Mouse (Mus musculus): Measurements from ENCODE around the gene Actn4.
A peak's percentile ranks its signal among the peaks of the same experiment; 100 is the strongest.
"Not testable (repeated sequence)": the region's sequence is repeated elsewhere in the genome, so short reads cannot be mapped to it uniquely, and the experiment has no call there.

DNA sequence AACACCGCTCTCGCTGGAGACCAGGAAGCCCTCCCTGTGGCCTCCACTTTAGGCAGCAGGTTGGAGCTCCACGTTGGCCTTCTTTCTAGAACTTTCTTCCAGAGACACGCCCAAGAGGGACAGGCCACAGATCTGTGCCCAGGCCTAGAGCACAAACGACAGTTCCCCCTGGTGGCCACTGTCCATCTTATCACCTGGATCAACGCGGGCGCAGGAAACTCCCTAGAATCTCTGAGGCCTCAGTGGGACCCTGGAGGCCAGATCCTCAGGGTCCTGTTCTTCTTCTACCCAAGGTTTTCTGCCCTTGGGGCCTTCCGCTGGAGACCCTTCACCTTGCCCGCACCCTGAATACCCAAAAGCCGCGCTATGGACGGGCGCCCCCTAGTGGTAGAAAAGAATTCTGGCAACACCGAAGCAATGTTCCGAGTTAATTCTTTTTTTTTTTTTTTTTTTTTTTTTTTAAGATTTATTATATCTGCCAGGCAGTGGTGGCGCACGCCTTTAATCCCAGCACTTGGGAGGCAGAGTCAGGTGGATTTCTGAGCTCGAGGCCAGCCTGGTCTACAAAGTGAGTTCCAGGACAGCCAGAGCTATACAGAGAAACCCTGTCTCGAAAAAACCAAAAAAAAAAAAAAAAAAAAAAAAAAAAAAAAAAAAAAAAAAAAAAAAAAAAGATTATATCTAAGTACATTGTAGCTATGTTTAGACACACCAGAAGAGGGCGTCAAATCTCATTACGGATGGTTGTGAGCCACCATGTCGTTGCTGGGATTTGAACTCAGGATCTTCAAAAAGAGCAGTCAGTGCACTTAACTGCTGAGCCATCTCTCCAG, 94.4 kb downstream of the Actn4 start:
- not testable (repeated sequence) for TF ChIP-seq POLR2A (IDR thresholded peaks at IDR 0.05; ENCODE audit: borderline replicate concordance, extremely low read depth, insufficient read depth, insufficient read length, poor library complexity, severe bottlenecking)
- peak; percentile 56; the same call in 1 of the 2 replicates for TF ChIP-seq CTCF (IDR thresholded peaks at IDR 0.05; ENCODE audit: borderline replicate concordance, extremely low read depth, insufficient read depth, insufficient read length)
